Mouse (Mus musculus) MEL (cell line): ENCODE measurements at regions not wholly inside any gene's neighbourhood (a gene's known extent, or its start where the extent isn't known, plus 50 kb on each side); places are given as distances from the start of the nearest gene placed in this dataset.

Experiments used
- CTCF ChIP-seq, 3 experiments: IDR thresholded peaks in 2 of 3; conservative IDR thresholded peaks in 1 of 3; 2 replicates each; pipeline ENCODE4 v1.5.1; 2011 to 2012; ENCODE audit warnings: low read length in 3 of 3, low read depth in 2 of 3, mild to moderate bottlenecking in 2 of 3, improper control_type of control experiment in 1 of 3, inconsistent platforms in 1 of 3, mixed read lengths in 1 of 3, moderate library complexity in 1 of 3; ENCODE audit not compliant: control insufficient read depth in 1 of 3, insufficient read depth in 1 of 3, poor library complexity in 1 of 3, severe bottlenecking in 1 of 3
- EP300 ChIP-seq, 2 experiments: IDR thresholded peaks; 2 replicates each; pipeline ENCODE4 v1.6.1; 2011; ENCODE audit warnings: improper control_type of control experiment in 2 of 2, low read length in 2 of 2, low read depth in 1 of 2, mild to moderate bottlenecking in 1 of 2
- GATA1 ChIP-seq: IDR thresholded peaks from 2 replicates; pipeline ENCODE4 v1.6.1; 2011; ENCODE audit warnings: low read depth, low read length, improper control_type of control experiment
- HCFC1 ChIP-seq: IDR thresholded peaks from 2 replicates; pipeline ENCODE4 v1.6.1; 2012; ENCODE audit warnings: low read depth, mild to moderate bottlenecking, inconsistent platforms, low read length, improper control_type of control experiment, moderate library complexity
- MAX ChIP-seq: IDR thresholded peaks from 2 replicates; pipeline ENCODE4 v1.6.1; 2011; ENCODE audit warnings: low read length, improper control_type of control experiment
- MYB ChIP-seq: IDR thresholded peaks from 2 replicates; pipeline ENCODE4 v1.6.1; 2011; ENCODE audit warnings: mild to moderate bottlenecking, low read depth, low read length, improper control_type of control experiment
- MYC ChIP-seq: IDR thresholded peaks from 2 replicates; pipeline ENCODE4 v1.6.1; 2011; ENCODE audit warnings: low read depth, mild to moderate bottlenecking, low read length, improper control_type of control experiment, moderate library complexity
- POLR2A ChIP-seq, 2 experiments: IDR thresholded peaks; 2 replicates each; pipeline ENCODE4 v1.6.1; 2011 to 2012; ENCODE audit warnings: low read length in 2 of 2, mild to moderate bottlenecking in 2 of 2, control low read depth in 1 of 2, improper control_type of control experiment in 1 of 2, low read depth in 1 of 2, moderate library complexity in 1 of 2; ENCODE audit not compliant: control insufficient read depth in 1 of 2, insufficient read depth in 1 of 2, poor library complexity in 1 of 2
- POLR2AphosphoS5 ChIP-seq: IDR thresholded peaks from 2 replicates; pipeline ENCODE4 v1.6.1; 2012; ENCODE audit warnings: low read depth, borderline replicate concordance, mild to moderate bottlenecking, inconsistent platforms, low read length, moderate library complexity, mixed read lengths
- UBTF ChIP-seq: IDR thresholded peaks from 2 replicates; pipeline ENCODE4 v1.6.1; 2012; ENCODE audit warnings: low read depth, mild to moderate bottlenecking, inconsistent platforms, low read length, improper control_type of control experiment, moderate library complexity, borderline replicate concordance; ENCODE audit not compliant: insufficient read depth
- USF2 ChIP-seq, 2 experiments: IDR thresholded peaks; 2 replicates each; pipeline ENCODE4 v1.6.1; 2011 to 2012; ENCODE audit warnings: improper control_type of control experiment in 2 of 2, low read length in 2 of 2, borderline replicate concordance in 1 of 2, inconsistent platforms in 1 of 2, low read depth in 1 of 2, mild to moderate bottlenecking in 1 of 2; ENCODE audit not compliant: insufficient read depth in 1 of 2

DNA sequence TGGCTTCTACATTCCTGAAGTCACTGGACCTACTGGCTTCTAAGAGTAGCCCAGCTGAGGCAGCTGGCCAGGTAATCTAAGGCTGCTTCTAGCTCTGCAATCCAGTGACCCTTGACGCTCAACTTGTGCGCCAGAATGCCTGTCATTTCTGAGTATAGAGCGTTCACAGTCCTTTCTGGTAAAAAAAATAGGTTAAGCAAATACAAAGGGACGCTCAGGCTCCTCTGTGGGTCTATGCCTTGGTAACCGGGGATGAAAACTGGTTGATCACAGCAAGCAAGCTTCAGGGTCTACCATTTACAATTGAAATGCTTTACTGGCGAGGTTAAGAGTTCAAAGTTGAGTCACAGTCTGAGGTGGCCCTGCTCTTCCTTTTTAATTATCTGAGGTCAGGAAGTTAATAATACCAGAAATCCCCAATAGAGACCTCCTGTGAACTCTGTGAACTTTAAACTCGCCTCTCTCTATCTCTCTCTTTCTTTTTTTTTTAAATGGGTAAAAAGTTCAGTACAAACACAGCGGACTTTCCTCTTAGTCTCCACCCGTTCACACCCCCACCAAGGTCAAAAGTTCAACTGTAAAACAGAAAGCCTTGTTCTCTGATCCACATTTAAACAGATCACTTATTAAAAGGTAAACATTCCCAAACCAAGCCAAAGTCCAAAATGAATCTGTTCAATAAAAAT is 148.6 kb downstream of the Nrip1 start:
- TF ChIP-seq POLR2A (IDR thresholded peaks at IDR 0.05; ENCODE audit: control insufficient read depth in 1 of 2, insufficient read depth in 1 of 2, low read depth in 1 of 2, low read length in 2 of 2, poor library complexity in 1 of 2), result no peak
- no peak for TF ChIP-seq POLR2AphosphoS5
- no peak for TF ChIP-seq CTCF (IDR thresholded peaks at IDR 0.05 in 2 of 3, conservative IDR thresholded peaks at IDR 0.05 in 1 of 3; ENCODE audit: control insufficient read depth in 1 of 3, insufficient read depth in 1 of 3, low read depth in 2 of 3, low read length in 3 of 3, poor library complexity in 1 of 3, severe bottlenecking in 1 of 3)
- TF ChIP-seq GATA1, result no peak
- no peak for TF ChIP-seq HCFC1
- TF ChIP-seq MYC, result no peak
- no peak for TF ChIP-seq MAX
- TF ChIP-seq EP300 (IDR thresholded peaks at IDR 0.05; ENCODE audit: low read depth in 1 of 2, low read length in 2 of 2), result no peak
- TF ChIP-seq MYB, result no peak
- no peak for TF ChIP-seq UBTF
- TF ChIP-seq USF2 (IDR thresholded peaks at IDR 0.05; ENCODE audit: borderline replicate concordance in 1 of 2, insufficient read depth in 1 of 2, low read depth in 1 of 2, low read length in 2 of 2), result no peak
